Mouse (Mus musculus) lung, embryonic 14.5 days (tissue): Measurements from ENCODE around the gene Fbxl8. TPM values are rescaled to one million over a fixed set of nuclear protein-coding genes. Genes with fewer than 3 reads are reported as not detected.
"Not testable (repeated sequence)": the region's sequence is repeated elsewhere in the genome, so short reads cannot be mapped to it uniquely, and the experiment has no call there.

Experiments used
- ATAC-seq: fragments of 200-750 bp; cut with Nextera tagmentation; 2 replicates; pipeline ENCODE4 v1.8.0; 2017; ENCODE audit warnings: mild to moderate bottlenecking, moderate TSS enrichment, moderate library complexity; ENCODE audit not compliant: insufficient read depth
- DNase-seq: peaks from one replicate; pipeline ENCODE4 v3.0.0-alpha.2; 2015
- H3K27ac ChIP-seq: fragments of 300-500 bp; sonication (generic); 2 replicates; pipeline ENCODE4 v1.5.1; 2014; ENCODE audit warnings: low read depth, mild to moderate bottlenecking, moderate library complexity
- H3K27me3 ChIP-seq: fragments of 300-500 bp; sonication (generic); 2 replicates; pipeline ENCODE4 v1.6.1; 2014; ENCODE audit warnings: low read length, control low read depth; ENCODE audit not compliant: insufficient read depth
- H3K36me3 ChIP-seq: fragments of 300-500 bp; sonication (generic); 2 replicates; pipeline ENCODE4 v1.6.1; 2014; ENCODE audit warnings: control low read depth; ENCODE audit not compliant: insufficient read depth
- H3K4me1 ChIP-seq: fragments of 300-500 bp; sonication (generic); 2 replicates; pipeline ENCODE4 v1.6.1; 2014; ENCODE audit warnings: antibody characterized with exemption, control low read depth; ENCODE audit not compliant: insufficient read depth
- H3K4me2 ChIP-seq: fragments of 300-500 bp; sonication (generic); 2 replicates; pipeline ENCODE4 v1.6.1; 2014; ENCODE audit warnings: mild to moderate bottlenecking
- H3K4me3 ChIP-seq: fragments of 300-500 bp; sonication (generic); 2 replicates; pipeline ENCODE4 v1.5.1; 2014; ENCODE audit warnings: low read depth, low read length
- H3K9ac ChIP-seq: fragments of 300-500 bp; sonication (generic); 2 replicates; pipeline ENCODE4 v1.6.1; 2014
- H3K9me3 ChIP-seq: fragments of 300-500 bp; sonication (generic); 2 replicates; pipeline ENCODE4 v1.6.1; 2016; ENCODE audit warnings: low read depth, low read length, control low read depth
- CTCF ChIP-seq: IDR thresholded peaks from 2 replicates; pipeline ENCODE4 v1.5.1; 2016; ENCODE audit warnings: antibody characterized with exemption, low read depth
- WGBS: fragments of 180-500 bp; shearing (Covaris S2); extraction: QIAGEN DNeasy Blood & Tissue Kit; methylation state at CpG from one replicate; pipeline ENCODE4 v1.1.7; 2014; 5-methylcytosine and 5-hydroxymethylcytosine counted together
- polyA plus RNA-seq: library from polyadenylated mRNA; unstranded; fragments of >200 nt; fragmentation: Nextera tagmentation; extraction: Ambion mirVana; gene quantifications from 2 replicates; pipeline ENCODE4 v1.2.1, GENCODE M21; 2014

The Fbxl8 gene
- polyA plus RNA-seq, 1 experiment from 2014 or later = 3.8 TPM

DNA sequence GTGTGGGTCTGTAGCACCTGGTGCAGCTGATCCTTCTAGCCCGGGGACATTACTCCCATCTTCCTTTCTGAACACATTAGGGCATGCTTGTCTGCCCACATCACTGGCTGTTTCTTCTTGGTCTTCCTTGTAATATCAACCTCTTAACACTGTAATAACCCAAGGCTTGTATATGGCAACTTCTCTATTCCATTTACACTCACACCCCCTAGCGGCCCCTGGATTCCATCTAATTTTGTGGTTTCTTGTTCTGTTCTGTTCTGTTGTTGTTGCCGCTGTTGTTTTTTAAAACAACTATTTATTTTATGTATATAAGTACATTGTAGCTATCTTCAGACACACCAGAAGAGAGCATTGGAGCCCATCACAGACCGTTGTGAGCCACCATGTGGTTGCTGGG lies 22.5 kb downstream of the Fbxl8 start:
- TF ChIP-seq CTCF = 0 out of 2 replicates have a peak, but pooled peaks have one; percentile 18
- 80% methylated on average over 4 of the region's 4 CpGs for WGBS
- peaks cover 4% of the 10 kb centered on the region; the same call in 1 of the 2 replicates for H3K36me3 ChIP-seq

DNA sequence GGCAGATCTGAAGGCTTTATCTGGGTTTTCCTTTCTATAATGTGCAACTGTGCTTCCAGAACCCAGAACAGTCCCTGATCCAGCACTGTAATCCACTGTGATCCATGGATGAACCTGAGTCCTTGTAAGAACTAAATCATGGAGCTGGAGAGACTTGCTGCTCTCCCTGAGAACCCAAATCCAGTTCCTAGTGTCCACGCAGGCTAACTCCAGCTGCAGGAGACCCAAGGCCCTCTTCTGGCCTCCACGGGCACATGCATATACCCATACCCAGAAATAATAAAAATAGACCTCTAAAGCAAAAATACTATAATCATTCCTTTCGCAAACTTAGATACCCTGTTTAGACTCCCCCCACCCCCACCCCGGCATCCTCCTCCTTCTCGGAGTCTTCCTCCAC lies 23.8 kb downstream of the Fbxl8 start:
- ATAC-seq (no peak), DNase-seq (no peak)
- H3K4me3 ChIP-seq = no peak overlapping the region
- peak; percentile 17 for TF ChIP-seq CTCF
- no peaks in the 10 kb centered on the region for H3K9me3 ChIP-seq
- peaks cover 3% of the 10 kb centered on the region; the same call in 1 of the 2 replicates for H3K36me3 ChIP-seq
- H3K27ac ChIP-seq = no peak overlapping the region
- no peak overlapping the region for H3K9ac ChIP-seq
- no peaks in the 10 kb centered on the region; the same call in 1 of the 2 replicates for H3K4me1 ChIP-seq
- H3K4me2 ChIP-seq = peak overlapping the region; percentile 84
- H3K27me3 ChIP-seq = peaks cover 13% of the 10 kb centered on the region
- WGBS = 85% methylated on average over 5 of the region's 5 CpGs

More for the DNA sequence above, 22.5 kb downstream of the Fbxl8 start:
- ATAC-seq = no peak
- Histone ChIP-seq H3K4me3 (no peak overlapping the region), H3K27ac (no peak overlapping the region), H3K9me3 (no peaks in the 10 kb centered on the region), H3K9ac (no peak overlapping the region), H3K4me1 (no peaks in the 10 kb centered on the region; the same call in 1 of the 2 replicates), H3K4me2 (no peak overlapping the region), H3K27me3 (peaks cover 13% of the 10 kb centered on the region)
- DNase-seq = no peak

DNA sequence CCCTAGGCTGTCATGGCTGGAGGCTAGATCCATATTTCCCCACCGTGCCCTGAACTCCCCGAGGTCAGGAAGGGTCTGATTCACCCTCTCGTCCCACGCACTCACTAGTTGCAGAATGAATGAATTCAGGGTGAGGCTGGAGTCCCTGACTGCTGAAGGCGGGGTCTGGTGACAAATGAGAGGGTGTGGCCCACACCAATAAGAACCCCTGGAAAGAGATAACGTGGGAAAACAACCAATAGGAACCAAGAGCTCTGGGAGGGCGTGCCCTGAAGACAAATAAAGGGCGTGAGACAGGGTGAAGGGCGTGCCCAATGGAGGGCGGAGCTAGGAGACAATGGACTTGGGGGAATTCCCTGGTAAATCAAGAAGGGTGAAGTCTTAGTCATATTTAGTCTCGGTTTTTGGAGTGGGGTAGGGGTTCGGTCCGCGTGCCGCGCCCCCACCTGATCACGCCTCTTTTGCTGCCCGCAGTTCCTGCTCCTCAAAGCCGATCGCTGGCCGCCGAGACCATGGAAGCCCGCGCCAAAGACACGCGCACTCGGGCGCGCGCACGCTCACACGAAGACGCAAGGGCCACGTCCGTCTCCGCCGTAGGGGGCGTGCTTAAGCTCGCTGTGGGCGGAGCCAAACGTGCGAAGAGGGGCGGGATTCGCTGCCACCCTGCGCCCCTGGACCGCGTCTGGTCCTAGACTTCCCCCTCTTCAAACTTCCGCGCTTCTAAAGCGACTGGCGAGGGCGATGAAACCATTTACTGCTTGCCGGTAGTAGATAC lies 24.7 kb downstream of the Fbxl8 start:
- Histone ChIP-seq H3K9me3 (no peaks in the 10 kb centered on the region), H3K27me3 (peaks cover 13% of the 10 kb centered on the region), H3K4me3 (peak overlapping the region; percentile 51), H3K4me1 (no peaks in the 10 kb centered on the region; the same call in 1 of the 2 replicates), H3K27ac (peak overlapping the region; percentile 75), H3K36me3 (no peaks in the 10 kb centered on the region), H3K9ac (peak overlapping the region; percentile 54), H3K4me2 (peak overlapping the region; percentile 84)
- ATAC-seq = peak; percentile 84
- peak; percentile 52; the same call in 1 of the 2 replicates for TF ChIP-seq CTCF
- DNase-seq = peak; percentile 98
- WGBS = under 1% methylated on average over 53 of the region's 53 CpGs

DNA sequence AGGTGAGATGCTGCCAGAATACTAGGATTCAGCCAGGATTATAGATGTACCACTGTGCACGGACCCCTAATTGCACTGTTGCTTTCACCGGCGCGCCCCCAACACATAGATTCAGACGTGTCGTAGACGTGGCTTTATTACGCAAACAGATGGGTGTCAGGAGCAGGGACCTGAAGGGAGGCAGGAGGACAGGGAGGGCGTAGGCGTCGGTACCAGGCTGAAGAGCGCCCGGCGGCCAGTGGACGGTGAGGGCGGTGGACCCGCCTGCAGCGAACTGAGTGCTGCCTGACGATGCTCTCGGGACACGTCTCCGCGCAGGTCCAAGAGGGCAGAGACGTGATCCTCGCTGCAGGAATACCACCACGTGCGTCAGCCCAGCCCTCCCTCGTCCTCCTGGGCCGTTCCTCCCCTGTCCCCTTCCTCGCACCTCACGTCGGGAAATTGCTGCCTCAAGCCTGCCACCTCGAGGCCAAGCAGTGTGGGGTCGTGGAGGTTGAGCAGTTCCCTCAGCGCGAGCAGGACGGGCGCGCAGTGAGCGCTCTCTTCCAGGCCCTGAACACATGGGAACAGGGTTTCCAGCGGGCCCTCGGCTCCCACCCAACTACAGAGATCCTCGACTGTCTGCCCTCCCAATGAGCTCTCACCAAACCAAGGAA lies 25.5 kb downstream of the Fbxl8 start, which contains the start of gene 4931428F04Rik:
Gene 4931428F04Rik (minus strand): TSS at position 60 of the 656 bp plus-strand sequence.
- 1% methylated on average over 43 of the region's 43 CpGs for WGBS
- TF ChIP-seq CTCF = peak; percentile 73
- ATAC-seq = peak; percentile 42
- Histone ChIP-seq H3K36me3 (no peaks in the 10 kb centered on the region), H3K4me3 (peak within 1 kb of the TSS; percentile 51), H3K4me2 (peak within 1 kb of the TSS; percentile 84), H3K27ac (peak within 1 kb of the TSS; percentile 75), H3K27me3 (peaks cover 13% of the 10 kb centered on the region), H3K4me1 (no peaks in the 10 kb centered on the region; the same call in 1 of the 2 replicates), H3K9me3 (no peaks in the 10 kb centered on the region), H3K9ac (peak within 1 kb of the TSS; percentile 54)
- DNase-seq = peak; percentile 72

DNA sequence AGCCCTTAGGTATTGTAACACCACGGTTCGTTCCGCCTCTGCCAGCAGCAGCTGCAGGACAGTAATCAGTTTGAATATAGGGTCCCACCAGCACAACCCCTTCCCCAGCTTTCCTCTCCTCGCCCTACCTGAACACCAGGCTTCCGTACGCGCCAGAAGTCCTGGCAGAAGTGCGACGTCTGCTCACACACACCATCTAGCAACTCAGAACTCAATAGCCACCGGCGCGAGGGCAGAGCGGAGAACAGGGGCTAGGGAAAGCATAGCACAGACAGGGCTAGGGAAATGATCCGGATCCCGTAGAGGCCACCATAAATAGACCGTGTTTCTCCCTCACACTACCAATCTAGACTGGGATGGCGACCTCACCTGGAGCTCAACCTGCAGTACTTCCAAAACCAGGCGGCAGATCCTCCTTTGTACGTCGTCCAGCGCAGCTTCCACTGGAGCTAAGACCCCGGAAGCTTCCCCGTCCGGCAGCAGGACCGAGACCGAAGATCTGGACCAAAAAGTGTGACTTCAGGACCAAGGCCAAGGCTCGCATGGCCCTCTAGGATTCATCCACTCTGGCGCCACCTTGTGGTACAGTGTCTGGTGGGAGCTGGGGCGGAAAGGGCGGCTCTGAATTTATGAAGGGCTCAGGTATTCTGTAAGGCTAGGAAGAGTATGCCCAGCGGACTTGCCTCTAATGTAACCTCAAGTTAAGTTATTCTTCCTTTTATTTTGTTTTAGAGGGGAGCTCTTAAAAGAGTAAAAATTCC lies 26.3 kb downstream of the Fbxl8 start:
- peak; percentile 96 for TF ChIP-seq CTCF
- peak overlapping the region; percentile 84 for H3K4me2 ChIP-seq
- H3K27me3 ChIP-seq = peaks cover 13% of the 10 kb centered on the region
- DNase-seq (peak; percentile 98), ATAC-seq (peak; percentile 1; the same call in 1 of the 2 replicates)
- no peaks in the 10 kb centered on the region for H3K9me3 ChIP-seq
- H3K4me1 ChIP-seq = no peaks in the 10 kb centered on the region; the same call in 1 of the 2 replicates
- no peak overlapping the region for H3K9ac ChIP-seq
- no peak overlapping the region; the same call in 1 of the 2 replicates for H3K4me3 ChIP-seq
- 7% methylated on average over 31 of the region's 31 CpGs for WGBS
- H3K36me3 ChIP-seq = no peaks in the 10 kb centered on the region
- no peak overlapping the region for H3K27ac ChIP-seq

DNA sequence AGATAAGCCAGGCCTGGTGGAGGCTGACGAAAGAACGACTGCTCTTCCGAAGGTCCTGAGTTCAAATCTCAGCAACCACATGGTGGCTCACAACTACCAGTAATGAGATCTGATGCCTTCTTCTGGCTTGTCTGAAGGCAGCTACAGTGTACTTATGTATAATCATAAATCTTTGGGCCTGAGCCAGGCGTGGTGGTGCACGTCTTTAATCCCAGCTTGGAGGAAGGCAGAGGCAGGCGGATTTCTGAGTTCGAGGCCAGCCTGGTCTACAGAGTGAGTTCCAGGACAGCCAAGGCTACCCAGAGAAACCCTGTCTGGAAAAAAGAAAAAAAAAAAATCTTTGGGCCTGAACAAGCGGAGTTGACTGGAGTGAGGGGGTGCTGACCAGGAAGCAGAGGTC lies 26.9 kb downstream of the Fbxl8 start:
- peaks cover 13% of the 10 kb centered on the region for H3K27me3 ChIP-seq
- H3K36me3 ChIP-seq, ATAC-seq, H3K9ac ChIP-seq, DNase-seq, H3K27ac ChIP-seq, H3K4me1 ChIP-seq, H3K4me3 ChIP-seq, H3K4me2 ChIP-seq, H3K9me3 ChIP-seq: not testable (repeated sequence)
- 74% methylated on average over 8 of the region's 8 CpGs for WGBS
